ENCODE assay signal across 8 mouse cellular contexts in the genomic region with DNA sequence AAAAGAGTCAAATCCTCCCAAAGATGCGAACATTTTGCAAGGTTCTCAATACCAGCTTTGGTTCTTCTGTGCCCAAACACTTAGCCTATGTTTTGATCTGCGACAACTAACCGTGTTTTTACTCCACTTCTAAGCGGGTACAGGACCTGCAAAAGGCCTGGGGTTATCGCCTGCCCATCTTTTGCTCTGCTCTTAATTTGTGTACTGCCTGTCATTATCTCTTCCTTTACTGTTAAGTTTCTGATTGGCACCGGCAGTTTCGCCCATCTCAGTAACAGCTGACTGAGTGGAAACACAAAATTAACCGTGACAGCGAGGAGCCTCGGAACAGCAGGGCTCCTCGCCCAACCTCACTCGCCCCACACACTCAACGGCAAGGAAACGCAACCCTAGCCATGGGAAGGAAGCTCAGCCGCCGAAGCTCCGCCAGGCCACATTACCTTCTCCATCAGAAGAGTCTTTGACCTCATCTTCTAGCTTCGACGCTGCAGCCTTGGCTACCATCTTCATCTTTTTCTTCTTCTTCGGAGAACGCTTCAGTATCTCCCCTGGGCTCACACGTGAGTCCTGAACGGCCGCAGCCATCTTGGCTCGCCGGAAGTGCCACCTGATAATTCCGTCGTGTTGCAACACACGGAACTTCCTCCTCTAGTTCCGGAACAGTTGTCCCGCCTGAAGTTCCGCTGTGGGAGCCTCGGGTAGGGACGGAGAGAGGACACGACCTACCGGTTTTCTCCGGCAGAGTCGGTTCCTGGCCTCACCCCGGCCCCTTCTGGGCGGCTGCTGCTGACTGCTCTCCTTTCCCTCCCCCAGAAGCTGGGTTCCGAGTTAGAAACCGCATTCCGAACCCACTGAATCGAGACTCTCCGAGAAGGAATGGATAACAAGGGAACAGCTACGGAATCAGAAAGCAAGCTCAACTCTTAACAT. TPM values are rescaled to one million over a fixed set of nuclear protein-coding genes. Genes with fewer than 3 reads are reported as not detected.
DNase-seq lines count a peak whose midpoint lies in the region; ATAC-seq and TF ChIP-seq lines count a peak whose summit lies in the region.

Rrp15 (minus strand) TSS at position 635 of the 930 bp plus-strand sequence.

- H3K4me3 ChIP-seq in E14TG2a.4 (replicated peaks; ENCODE audit: low read length): peak within 1 kb of the TSS; percentile 98
- H3K4me3 ChIP-seq in forebrain, embryonic 12.5 days (replicated peaks): peak within 1 kb of the TSS; percentile 75
- peak within 1 kb of the TSS; percentile 74 for H3K4me3 ChIP-seq in heart, postnatal 0 days (ENCODE audit: low read depth, low read length)
- H3K4me3 ChIP-seq in liver, embryonic 16.5 days (ENCODE audit: low read depth, low read length): peak within 1 kb of the TSS; percentile 76
- peak within 1 kb of the TSS; percentile 68 for H3K4me3 ChIP-seq in neural tube, embryonic 13.5 days
- peak within 1 kb of the TSS; percentile 97 for H3K4me3 ChIP-seq in testis, adult 2 months (ENCODE audit: control insufficient read depth, low read depth, low read length)

- H3K9me3 ChIP-seq in E14TG2a.4 (ENCODE audit: low read length): no peaks in the 10 kb centered on the region
- no peaks in the 10 kb centered on the region for H3K9me3 ChIP-seq in forebrain, embryonic 12.5 days
- no peaks in the 10 kb centered on the region for H3K9me3 ChIP-seq in heart, postnatal 0 days (replicated peaks; ENCODE audit: control insufficient read depth, low read length)
- H3K9me3 ChIP-seq in liver, embryonic 16.5 days (replicated peaks; ENCODE audit: control insufficient read depth, low read length): no peaks in the 10 kb centered on the region
- H3K9me3 ChIP-seq in neural tube, embryonic 13.5 days: no peaks in the 10 kb centered on the region

- peaks cover 48% of the 10 kb centered on the region for H3K4me1 ChIP-seq in E14TG2a.4 (replicated peaks; ENCODE audit: low read depth, low read length)
- H3K4me1 ChIP-seq in forebrain, embryonic 12.5 days: peaks cover 18% of the 10 kb centered on the region
- peaks cover 12% of the 10 kb centered on the region for H3K4me1 ChIP-seq in heart, postnatal 0 days (ENCODE audit: control insufficient read depth, insufficient read depth)
- peaks cover 12% of the 10 kb centered on the region for H3K4me1 ChIP-seq in liver, embryonic 16.5 days (ENCODE audit: control insufficient read depth, low read depth, low read length)
- peaks cover 25% of the 10 kb centered on the region for H3K4me1 ChIP-seq in neural tube, embryonic 13.5 days (replicated peaks)
- peaks cover 4% of the 10 kb centered on the region; the same call in 1 of the 2 replicates for H3K4me1 ChIP-seq in testis, adult 2 months (ENCODE audit: control insufficient read depth, insufficient read depth, low read length)

- under 1% methylated on average over 46 of the region's 46 CpGs for WGBS in forebrain, embryonic 12.5 days
- WGBS in heart, postnatal 0 days: under 1% methylated on average over 46 of the region's 46 CpGs
- under 1% methylated on average over 46 of the region's 46 CpGs for WGBS in liver, embryonic 16.5 days (ENCODE audit: insufficient replicate concordance)
- WGBS in neural tube, embryonic 13.5 days: under 1% methylated on average over 46 of the region's 46 CpGs

- peak within 1 kb of the TSS; percentile 70 for H3K4me2 ChIP-seq in forebrain, embryonic 12.5 days
- peak within 1 kb of the TSS; percentile 87 for H3K4me2 ChIP-seq in heart, postnatal 0 days (ENCODE audit: low read depth, low read length)
- H3K4me2 ChIP-seq in liver, embryonic 16.5 days (ENCODE audit: low read depth, low read length): peak within 1 kb of the TSS; percentile 77
- peak within 1 kb of the TSS; percentile 93 for H3K4me2 ChIP-seq in neural tube, embryonic 13.5 days

- DNase-seq in c-Kit-positive CD71-positive TER-119-positive erythroid progenitor cells, embryonic 14.5 days (ENCODE audit: low spot score): peak; percentile 90
- DNase-seq in heart, postnatal 0 days (ENCODE audit: low spot score): peak; percentile 87
- peak; percentile 88 to 91 for DNase-seq in kidney, postnatal 4 days

- ATAC-seq in forebrain, embryonic 12.5 days (ENCODE audit: low FRiP score): peak; percentile 95
- peak; percentile 94 for ATAC-seq in heart, postnatal 0 days (ENCODE audit: insufficient read depth, low read depth)
- peak; percentile 87 for ATAC-seq in liver, embryonic 16.5 days (ENCODE audit: low read depth)
- ATAC-seq in neural tube, embryonic 13.5 days (ENCODE audit: low read depth): peak; percentile 93

- peaks cover 30% of the 10 kb centered on the region for H3K36me3 ChIP-seq in E14TG2a.4 (ENCODE audit: insufficient read depth, low read length)
- no peaks in the 10 kb centered on the region for H3K36me3 ChIP-seq in forebrain, embryonic 12.5 days (replicated peaks)
- no peaks in the 10 kb centered on the region for H3K36me3 ChIP-seq in heart, postnatal 0 days (replicated peaks; ENCODE audit: control insufficient read depth, insufficient read depth, low read length)
- H3K36me3 ChIP-seq in liver, embryonic 16.5 days (ENCODE audit: control insufficient read depth, insufficient read depth): no peaks in the 10 kb centered on the region
- no peaks in the 10 kb centered on the region for H3K36me3 ChIP-seq in neural tube, embryonic 13.5 days
- no peaks in the 10 kb centered on the region for H3K36me3 ChIP-seq in testis, adult 2 months (ENCODE audit: control insufficient read depth, insufficient read depth, low read length)

- peak within 1 kb of the TSS; percentile 75 for H3K9ac ChIP-seq in forebrain, embryonic 12.5 days
- H3K9ac ChIP-seq in heart, postnatal 0 days (replicated peaks; ENCODE audit: low read depth, low read length): peak within 1 kb of the TSS; percentile 85
- H3K9ac ChIP-seq in liver, embryonic 16.5 days (ENCODE audit: low read depth, low read length): peak within 1 kb of the TSS; percentile 78
- peak within 1 kb of the TSS; percentile 84 for H3K9ac ChIP-seq in neural tube, embryonic 13.5 days

- peak; percentile 91 for TF ChIP-seq POLR2A in testis, adult 2 months (IDR thresholded peaks at IDR 0.05; ENCODE audit: control insufficient read depth, low read depth, low read length)

- H3K27ac ChIP-seq in forebrain, embryonic 12.5 days: peak within 1 kb of the TSS; percentile 78
- peak within 1 kb of the TSS; percentile 89 for H3K27ac ChIP-seq in heart, postnatal 0 days (ENCODE audit: low read depth)
- H3K27ac ChIP-seq in liver, embryonic 16.5 days (ENCODE audit: low read length): peak within 1 kb of the TSS; percentile 65; the same call in 1 of the 2 replicates
- H3K27ac ChIP-seq in neural tube, embryonic 13.5 days (replicated peaks): peak within 1 kb of the TSS; percentile 88
- H3K27ac ChIP-seq in testis, adult 2 months (ENCODE audit: control insufficient read depth, insufficient read depth, low read depth, low read length): peak within 1 kb of the TSS; percentile 97

- no peaks in the 10 kb centered on the region for H3K27me3 ChIP-seq in E14TG2a.4 (ENCODE audit: insufficient read depth, low read length)
- no peaks in the 10 kb centered on the region for H3K27me3 ChIP-seq in forebrain, embryonic 12.5 days
- no peaks in the 10 kb centered on the region for H3K27me3 ChIP-seq in heart, postnatal 0 days (ENCODE audit: control insufficient read depth, insufficient read depth, low read length)
- no peaks in the 10 kb centered on the region for H3K27me3 ChIP-seq in liver, embryonic 16.5 days (ENCODE audit: control insufficient read depth, insufficient read depth, low read depth, low read length)
- H3K27me3 ChIP-seq in neural tube, embryonic 13.5 days: no peaks in the 10 kb centered on the region
- H3K27me3 ChIP-seq in testis, adult 2 months (ENCODE audit: control insufficient read depth, insufficient read depth, low read length): no peaks in the 10 kb centered on the region

- no peak for TF ChIP-seq EP300 in heart, postnatal 0 days (IDR thresholded peaks at IDR 0.05; ENCODE audit: low read depth)

- TF ChIP-seq CTCF in E14TG2a.4 (conservative IDR thresholded peaks at IDR 0.05; ENCODE audit: low read length): no peak
- no peak for TF ChIP-seq CTCF in heart, postnatal 0 days (IDR thresholded peaks at IDR 0.05; ENCODE audit: low read depth)
- TF ChIP-seq CTCF in testis, adult 2 months (IDR thresholded peaks at IDR 0.05; ENCODE audit: control insufficient read depth, insufficient read depth, insufficient replicate concordance, low read depth, low read length): no peak

RNA-seq across cellular contexts. Expression of gene Rrp15, which starts in this region (rescaled TPM):
- polyA plus RNA-seq in forebrain, embryonic 12.5 days (2016; fragmentation: Nextera tagmentation; extraction: Ambion mirVana): 52.7 and 58.8 TPM in 2 replicates
- total RNA-seq in heart, postnatal 0 days (2014; rRNA removed; ENCODE audit: low replicate concordance): 1.6 and 4.7 TPM in 2 replicates
- polyA plus RNA-seq in heart, postnatal 0 days (2015; fragmentation: Nextera tagmentation; extraction: Ambion mirVana): 19.2 and 21.8 TPM in 2 replicates
- polyA plus RNA-seq in liver, embryonic 16.5 days (2015; fragmentation: Nextera tagmentation; extraction: Ambion mirVana): 21.0 and 21.9 TPM in 2 replicates
- 36.2 and 36.6 TPM in 2 replicates for polyA plus RNA-seq in neural tube, embryonic 13.5 days (2015; fragmentation: Nextera tagmentation; extraction: Ambion mirVana)
- 5.4 and 5.8 TPM in 2 replicates for polyA plus RNA-seq in testis, adult 2 months (2012; rRNA removed)

Comparison
In these comparisons a context has a peak if more than half of its experiments do, and no peak if none do; other contexts are left out.
1. Peak in every context shown above with its lines: DNase-seq, ATAC-seq, H3K4me3 ChIP-seq and H3K27ac ChIP-seq.